Mouse (Mus musculus) forebrain, postnatal 0 days (tissue): ENCODE data around the gene Nup35. TPM values are rescaled to one million over a fixed set of nuclear protein-coding genes. Genes with fewer than 3 reads are reported as not detected.

Experiments
- ATAC-seq: fragments of 200-750 bp; cut with Nextera tagmentation; 2 replicates; pipeline ENCODE4 v1.8.0; 2017; ENCODE audit warnings: mild to moderate bottlenecking, moderate library complexity
- DNase-seq: peaks from one replicate; pipeline ENCODE4 v3.0.0-alpha.2; 2015
- H3K27ac ChIP-seq: fragments of 300-500 bp; sonication (generic); 2 replicates; pipeline ENCODE4 v1.5.1; 2014; ENCODE audit warnings: low read depth, mild to moderate bottlenecking, antibody characterized with exemption, low read length, moderate library complexity, mixed read lengths
- H3K27me3 ChIP-seq: fragments of 300-500 bp; sonication (generic); 2 replicates; pipeline ENCODE4 v1.6.1; 2014; ENCODE audit warnings: mild to moderate bottlenecking, low read length, mixed read lengths; ENCODE audit not compliant: insufficient read depth
- H3K36me3 ChIP-seq: fragments of 300-500 bp; sonication (generic); 2 replicates; pipeline ENCODE4 v1.6.1; 2014; ENCODE audit warnings: mild to moderate bottlenecking, moderate library complexity; ENCODE audit not compliant: insufficient read depth
- H3K4me1 ChIP-seq: fragments of 300-500 bp; sonication (generic); 2 replicates; pipeline ENCODE4 v1.6.1; 2014; ENCODE audit warnings: antibody characterized with exemption; ENCODE audit not compliant: insufficient read depth
- H3K4me2 ChIP-seq: fragments of 300-500 bp; sonication (generic); 2 replicates; pipeline ENCODE4 v1.6.1; 2014; ENCODE audit warnings: low read depth, mild to moderate bottlenecking, moderate library complexity
- H3K4me3 ChIP-seq: fragments of 300-500 bp; sonication (generic); 2 replicates; pipeline ENCODE4 v1.5.1; 2014; ENCODE audit warnings: low read depth, low read length, mixed read lengths
- H3K9ac ChIP-seq: fragments of 300-500 bp; sonication (generic); 2 replicates; pipeline ENCODE4 v1.6.1; 2014; ENCODE audit warnings: mild to moderate bottlenecking
- H3K9me3 ChIP-seq: fragments of 300-500 bp; sonication (generic); 2 replicates; pipeline ENCODE4 v1.6.1; 2016; ENCODE audit warnings: low read length
- CTCF ChIP-seq: sonication (generic); IDR thresholded peaks from 2 replicates; pipeline ENCODE4 v1.5.1; 2016; ENCODE audit warnings: antibody characterized with exemption, control low read depth, low read depth
- WGBS: fragments of 180-500 bp; shearing (Covaris S2); extraction: QIAGEN DNeasy Blood & Tissue Kit; methylation state at CpG from one replicate; pipeline ENCODE4 v1.1.7; 2014; 5-methylcytosine and 5-hydroxymethylcytosine counted together
- microRNA counts: library from miRNA; unstranded; fragments of <30 nt; microRNA quantifications from one replicate; lab custom pipeline; 2015
- microRNA-seq, 2 experiments: library from miRNA; unstranded; fragments of <30 nt; microRNA quantifications; one replicate each; pipeline ENCODE4; 2016
- polyA plus RNA-seq: library from polyadenylated mRNA; unstranded; fragments of >200 nt; fragmentation: Nextera tagmentation; extraction: Ambion mirVana; gene quantifications from 2 replicates; pipeline ENCODE4 v1.2.1, GENCODE M21; 2015
- total RNA-seq: library from RNA; depleted of rRNA; stranded (reverse); fragments of >200 nt; gene quantifications from 2 replicates; pipeline ENCODE4 v1.2.3, GENCODE M21; 2014; rRNA removed

Nup35 gene
- total and polyA plus RNA-seq, 2 experiments from 2014 or later, result 33.8 to 46.1 TPM

GRCm38 (mm10) chr2:80669868-80670666 is 53.0 kb downstream of the Nup35 start:
- ATAC-seq (no peak), DNase-seq (peak; percentile 49)
- WGBS, result 64% methylated on average over 11 of the region's 11 CpGs
- Histone ChIP-seq H3K27ac (no peak overlapping the region), H3K27me3 (no peaks in the 10 kb centered on the region), H3K4me3 (no peak overlapping the region), H3K9ac (no peak overlapping the region), H3K36me3 (no peaks in the 10 kb centered on the region), H3K4me2 (no peak overlapping the region), H3K9me3 (no peaks in the 10 kb centered on the region), H3K4me1 (no peaks in the 10 kb centered on the region)
- TF ChIP-seq CTCF, result peak; percentile 68

DNA sequence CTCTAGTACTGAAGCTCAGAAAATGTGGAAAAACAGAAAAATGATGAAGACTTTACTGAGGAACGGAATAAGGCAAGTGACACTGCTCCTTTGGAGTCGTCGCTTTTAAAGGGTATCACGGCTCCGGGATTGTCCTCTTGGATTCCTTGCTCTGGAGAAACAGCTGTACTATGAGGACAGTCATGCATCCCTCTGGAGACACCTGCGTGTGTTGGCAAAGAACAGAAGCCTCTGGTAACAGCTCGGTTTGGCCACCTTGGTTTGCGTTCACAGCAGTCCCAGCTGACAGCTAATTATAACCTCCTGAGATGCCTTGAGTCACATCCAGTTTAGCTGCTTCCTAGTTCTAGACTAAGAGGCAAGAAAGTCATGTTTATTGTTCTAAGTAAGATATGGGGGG is 61.8 kb downstream of the Nup35 start:
- ATAC-seq (no peak), DNase-seq (no peak)
- no peak overlapping the region for H3K9ac ChIP-seq
- TF ChIP-seq CTCF, result no peak
- no peaks in the 10 kb centered on the region for H3K4me1 ChIP-seq
- H3K4me2 ChIP-seq, result no peak overlapping the region
- H3K36me3 ChIP-seq, result no peaks in the 10 kb centered on the region
- 91% methylated on average over 8 of the region's 8 CpGs for WGBS
- no peaks in the 10 kb centered on the region for H3K9me3 ChIP-seq
- H3K27ac ChIP-seq, result no peak overlapping the region
- H3K27me3 ChIP-seq, result no peaks in the 10 kb centered on the region
- no peak overlapping the region for H3K4me3 ChIP-seq

DNA sequence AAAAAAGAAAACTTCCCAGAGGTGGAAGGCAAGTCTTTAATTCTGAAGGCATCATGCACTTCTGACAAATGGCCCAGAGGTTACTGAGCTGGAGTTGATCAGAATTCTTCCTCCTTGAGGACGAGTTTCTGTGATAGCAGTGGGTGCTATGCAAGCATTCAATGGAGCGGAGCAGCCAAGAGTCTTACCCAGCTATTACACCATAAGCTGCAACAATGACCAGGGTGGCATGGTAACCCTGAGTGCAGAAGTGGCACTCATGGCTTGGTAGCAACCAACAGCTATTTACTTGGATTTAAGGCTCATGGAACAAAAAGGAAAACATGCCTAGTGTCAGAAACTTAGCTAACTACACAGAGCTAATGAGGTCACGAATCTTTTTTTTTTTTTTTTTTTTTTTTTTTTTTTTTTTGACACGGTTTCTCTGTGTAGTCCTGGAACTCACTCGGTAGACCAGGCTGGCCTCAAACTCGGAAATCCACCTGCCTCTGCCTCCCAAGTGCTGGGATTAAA is 66.7 kb downstream of the Nup35 start:
- Histone ChIP-seq H3K27me3 (no peaks in the 10 kb centered on the region), H3K4me1 (no peaks in the 10 kb centered on the region), H3K36me3 (no peaks in the 10 kb centered on the region), H3K9me3 (no peaks in the 10 kb centered on the region), H3K4me2 (no peak overlapping the region), H3K9ac (no peak overlapping the region), H3K27ac (no peak overlapping the region), H3K4me3 (no peak overlapping the region)
- no peak for TF ChIP-seq CTCF
- 85% methylated on average over 6 of the region's 6 CpGs for WGBS
- ATAC-seq (no peak), DNase-seq (no peak)

- Histone ChIP-seq H3K9me3 (no peaks in the 10 kb centered on the region), H3K36me3 (no peaks in the 10 kb centered on the region), H3K4me3 (no peak overlapping the region), H3K4me2 (no peak overlapping the region), H3K9ac (no peak overlapping the region), H3K27ac (no peak overlapping the region), H3K4me1 (no peaks in the 10 kb centered on the region), H3K27me3 (no peaks in the 10 kb centered on the region)
- TF ChIP-seq CTCF, result no peak
- 72% methylated on average over 6 of the region's 6 CpGs for WGBS
- ATAC-seq (no peak), DNase-seq (no peak)
Observed at GRCm38 (mm10) chr2:80684396-80685071, 67.5 kb downstream of the Nup35 start.

DNA sequence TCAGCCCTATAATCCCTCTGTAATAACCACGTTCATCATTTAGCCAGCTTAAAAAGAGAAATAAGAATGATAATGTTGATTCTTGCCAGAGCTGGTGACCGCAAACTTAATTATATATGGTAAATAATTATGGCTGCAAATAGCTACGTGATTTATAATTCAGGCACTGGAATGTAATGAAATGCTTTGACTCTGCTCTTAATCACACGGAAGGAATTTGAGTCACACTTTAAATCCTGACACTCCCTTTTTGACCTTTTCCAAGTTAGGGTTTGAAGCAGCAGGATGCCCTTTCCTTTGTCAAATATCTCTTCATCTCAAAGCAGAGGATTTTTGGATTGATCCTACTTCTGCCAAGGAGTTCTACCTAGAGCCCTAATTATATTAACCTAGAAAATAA is 71.2 kb downstream of the Nup35 start:
- 14% methylated on average over 4 of the region's 4 CpGs for WGBS
- H3K27me3 ChIP-seq, result no peaks in the 10 kb centered on the region
- ATAC-seq (no peak), DNase-seq (no peak)
- no peaks in the 10 kb centered on the region for H3K9me3 ChIP-seq
- no peak overlapping the region for H3K4me2 ChIP-seq
- H3K9ac ChIP-seq, result no peak overlapping the region
- TF ChIP-seq CTCF, result no peak
- no peak overlapping the region for H3K4me3 ChIP-seq
- no peaks in the 10 kb centered on the region for H3K4me1 ChIP-seq
- H3K36me3 ChIP-seq, result no peaks in the 10 kb centered on the region
- H3K27ac ChIP-seq, result no peak overlapping the region

DNA sequence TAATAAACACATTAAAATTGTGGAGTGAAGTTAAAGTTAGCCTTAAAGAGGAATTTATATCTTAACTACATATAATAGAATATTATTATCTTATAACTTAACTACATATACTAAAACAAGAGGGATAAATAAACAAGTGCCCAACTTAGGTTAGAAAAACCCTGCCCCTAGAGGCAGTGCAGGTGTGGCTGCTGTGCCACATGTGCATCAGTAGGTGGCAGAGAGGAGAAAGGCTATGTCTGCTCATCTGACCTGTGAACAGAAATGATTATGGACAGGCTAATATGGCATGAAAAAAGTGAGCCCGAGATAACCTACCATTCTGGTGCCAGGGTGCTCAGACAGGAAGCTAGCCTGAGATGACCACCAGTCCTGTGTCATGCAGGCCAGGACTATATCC is 90.4 kb downstream of the Nup35 start:
- Histone ChIP-seq H3K4me1 (no peaks in the 10 kb centered on the region), H3K9me3 (no peaks in the 10 kb centered on the region), H3K4me3 (no peak overlapping the region), H3K9ac (no peak overlapping the region), H3K4me2 (no peak overlapping the region), H3K36me3 (no peaks in the 10 kb centered on the region), H3K27me3 (no peaks in the 10 kb centered on the region), H3K27ac (no peak overlapping the region)
- ATAC-seq, result no peak
- no peak for DNase-seq
- no peak for TF ChIP-seq CTCF
- WGBS, result 87% methylated on average over 1 of the region's 1 CpGs

MicroRNAs encoded within 50 kb of the gene (microRNA counts, 519-probe panel; counts per million panel counts)
- microRNA mmu-miR-684 (lab: Ali Mortazavi, UCI), result not detected

Small RNA genes lying within 50 kb of the gene (microRNA-seq; reads per million reads assigned to microRNA genes)
- gene Mir684-1, result 0 reads per million in 2 experiments

Other genes with a start within 250 kb of the Nup35 start
- 7.8 TPM in 2 replicates for gene Frzb, start 169.6 kb upstream of the Nup35 start, total RNA-seq
- gene Frzb, start 169.6 kb upstream of the Nup35 start, polyA plus RNA-seq, result 7.0 and 10.0 TPM in 2 replicates
- 154 and 178 TPM in 2 replicates for gene Nckap1, start 35.9 kb upstream of the Nup35 start, total RNA-seq
- gene Nckap1, start 35.9 kb upstream of the Nup35 start, polyA plus RNA-seq, result 67.6 and 90.0 TPM in 2 replicates
- 20.2 and 20.5 TPM in 2 replicates for gene Dusp19, start 191 bp upstream of the Nup35 start, total RNA-seq
- gene Dusp19, start 191 bp upstream of the Nup35 start, polyA plus RNA-seq, result 9.6 and 10.5 TPM in 2 replicates